Mouse (Mus musculus) thymus, postnatal 10 days (tissue): Measurements from ENCODE around the gene Exoc3l2.

ENCODE experiments used
- DNase-seq, 2 experiments: peaks; one replicate each; pipeline ENCODE4 v3.0.0; 2021; ENCODE audit warnings: low spot score in 2 of 2

The Exoc3l2 gene

GRCm38 (mm10) chr7:19462884-19463381 is at the start of gene Exoc3l2:
Exoc3l2 (plus strand) TSS chr7:19463331.
- no peak for DNase-seq

- no peak for DNase-seq
Observed at GRCm38 (mm10) chr7:19413525-19413924, 49.6 kb upstream of the Exoc3l2 start.

- DNase-seq, result no peak
Observed at GRCm38 (mm10) chr7:19416590-19416989, 46.5 kb upstream of the Exoc3l2 start.

DNA sequence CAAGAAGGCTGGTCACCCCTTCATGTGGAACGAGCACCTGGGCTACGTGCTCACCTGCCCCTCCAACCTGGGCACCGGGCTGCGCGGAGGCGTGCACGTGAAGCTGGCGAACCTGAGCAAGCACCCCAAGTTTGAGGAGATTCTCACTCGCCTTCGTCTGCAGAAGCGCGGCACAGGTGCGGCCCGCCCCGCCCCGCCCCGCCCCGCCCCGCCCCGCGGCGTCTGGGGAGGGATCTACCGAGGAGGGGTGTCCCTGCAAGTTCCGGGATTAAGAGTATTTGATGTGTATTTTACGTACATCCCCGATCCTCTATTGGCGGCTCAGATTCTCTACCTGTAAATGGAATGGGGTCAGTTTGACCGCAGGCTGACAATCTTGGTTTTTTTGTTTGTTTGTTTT is 43.0 kb upstream of the Exoc3l2 start:
- peak in 1 of 2 experiments; percentile 28 for DNase-seq

- peak; percentile 71 to 85 for DNase-seq
Observed at GRCm38 (mm10) chr7:19420821-19421636, 42.1 kb upstream of the Exoc3l2 start.

GRCm38 (mm10) chr7:19423083-19423482 is 40.0 kb upstream of the Exoc3l2 start:
- DNase-seq, result no peak

GRCm38 (mm10) chr7:19424051-19424450 is 39.1 kb upstream of the Exoc3l2 start:
- DNase-seq, result no peak

DNA sequence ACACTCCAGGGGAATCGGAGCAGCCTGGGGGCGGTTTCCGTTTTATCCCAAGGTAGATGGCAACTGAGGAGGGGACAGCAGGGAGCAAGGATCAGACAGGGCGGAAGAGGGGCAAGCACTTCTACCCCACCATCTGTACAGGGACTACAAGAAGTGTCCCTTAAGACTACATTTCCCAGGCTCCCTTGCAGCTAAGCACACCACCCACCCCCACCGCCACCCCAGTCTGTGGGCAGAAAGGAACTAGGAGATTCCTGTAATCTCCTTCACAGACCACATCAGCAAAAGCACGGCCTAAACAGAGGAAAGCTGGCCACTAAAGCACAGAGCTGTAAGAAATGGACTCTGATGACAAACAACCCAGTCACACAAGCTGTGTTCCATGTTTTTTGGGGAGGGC is 36.8 kb upstream of the Exoc3l2 start:
- no peak for DNase-seq

GRCm38 (mm10) chr7:19426888-19427287 is 36.2 kb upstream of the Exoc3l2 start:
- no peak for DNase-seq

- DNase-seq, result no peak
Observed at GRCm38 (mm10) chr7:19427999-19428650, 35.0 kb upstream of the Exoc3l2 start.

GRCm38 (mm10) chr7:19429726-19430125 is 33.4 kb upstream of the Exoc3l2 start:
- DNase-seq, result no peak

GRCm38 (mm10) chr7:19430402-19430801 is 32.7 kb upstream of the Exoc3l2 start:
- no peak for DNase-seq

- no peak for DNase-seq
Observed at GRCm38 (mm10) chr7:19432475-19432874, 30.7 kb upstream of the Exoc3l2 start.

- no peak for DNase-seq
Observed at GRCm38 (mm10) chr7:19436276-19436675, 26.9 kb upstream of the Exoc3l2 start.

DNA sequence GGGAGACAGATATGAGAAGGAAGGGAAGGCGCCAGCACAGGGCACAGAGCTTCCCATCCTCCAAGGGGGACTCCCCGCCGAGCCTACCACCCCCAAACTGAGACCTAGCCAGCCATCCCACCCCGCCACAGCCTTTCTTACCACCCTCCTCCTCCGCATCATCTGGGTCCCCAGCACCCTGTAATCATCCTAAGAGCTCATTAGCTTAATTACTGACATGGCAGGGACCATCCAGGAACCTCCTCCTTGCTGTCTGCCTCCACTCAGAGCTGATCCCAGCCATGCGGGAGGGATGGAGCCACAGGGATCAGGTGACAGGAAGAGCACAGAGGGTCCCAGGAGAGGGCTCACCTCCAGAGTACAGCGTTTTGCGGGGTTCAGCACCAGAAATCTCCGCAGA is 26.1 kb upstream of the Exoc3l2 start:
- no peak for DNase-seq

- no peak for DNase-seq
Observed at GRCm38 (mm10) chr7:19441448-19442091, 21.6 kb upstream of the Exoc3l2 start.

DNA sequence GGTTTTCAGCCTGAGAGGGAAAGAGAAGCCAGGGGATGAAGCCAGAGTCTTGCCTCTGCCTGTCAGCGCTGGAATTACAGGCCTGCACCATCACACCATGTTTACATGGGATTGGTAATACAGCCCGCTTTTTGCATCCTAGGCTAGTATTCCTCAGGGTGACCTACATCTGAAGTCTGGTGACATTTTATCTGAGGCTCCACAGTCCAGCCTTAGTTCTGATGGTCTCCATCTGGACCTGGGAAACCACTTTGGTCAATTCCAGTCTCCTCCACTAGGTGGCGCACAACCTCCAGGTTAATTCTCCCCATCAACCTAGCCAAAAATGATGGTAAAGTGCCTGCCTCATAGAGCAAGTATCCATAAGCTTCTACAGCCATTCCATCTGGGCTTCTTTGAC is 19.8 kb upstream of the Exoc3l2 start:
- DNase-seq, result peak; percentile 28 to 74

DNA sequence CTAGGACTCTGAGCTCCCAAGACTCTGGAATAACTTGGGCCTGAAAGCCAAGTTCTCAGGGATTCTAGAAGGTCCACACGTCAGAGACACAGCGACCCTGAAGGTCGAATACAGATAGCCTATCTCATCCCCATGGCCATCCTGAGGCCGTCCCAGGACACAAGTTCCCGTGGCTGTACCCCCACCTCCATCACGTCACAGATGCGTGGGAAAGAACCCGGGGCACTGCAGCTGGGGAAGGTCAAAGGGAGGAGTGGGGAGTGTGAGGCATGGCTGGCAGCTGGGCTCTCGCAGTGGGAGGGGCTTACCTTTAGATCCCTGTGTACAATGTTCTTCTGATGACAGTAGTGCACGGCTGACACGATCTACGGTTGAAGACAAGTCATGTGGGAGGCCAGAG is 18.3 kb upstream of the Exoc3l2 start:
- no peak for DNase-seq

DNA sequence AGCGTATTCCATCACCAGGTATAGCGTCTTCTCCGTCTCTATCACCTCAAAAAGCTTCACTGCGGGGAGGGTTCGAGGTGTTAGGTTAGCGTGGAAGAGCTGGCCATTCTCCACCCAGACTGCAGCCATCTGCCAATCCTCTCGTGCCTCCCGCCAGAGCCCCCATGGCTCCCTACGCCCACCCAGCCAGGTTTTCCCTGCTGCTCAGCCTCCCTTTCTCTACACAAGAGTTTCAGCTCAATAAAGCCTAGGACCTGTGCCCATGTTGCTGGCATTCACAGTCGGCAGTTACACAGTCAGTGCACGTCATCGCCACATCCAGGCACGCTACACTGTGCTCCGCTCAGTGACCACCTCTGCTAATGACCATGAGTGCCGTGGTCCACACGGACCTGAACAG is 15.4 kb upstream of the Exoc3l2 start:
- DNase-seq, result no peak

- DNase-seq, result no peak
Observed at GRCm38 (mm10) chr7:19449165-19449564, 14.0 kb upstream of the Exoc3l2 start.

- DNase-seq, result no peak
Observed at GRCm38 (mm10) chr7:19455186-19455585, 7.9 kb upstream of the Exoc3l2 start.

DNA sequence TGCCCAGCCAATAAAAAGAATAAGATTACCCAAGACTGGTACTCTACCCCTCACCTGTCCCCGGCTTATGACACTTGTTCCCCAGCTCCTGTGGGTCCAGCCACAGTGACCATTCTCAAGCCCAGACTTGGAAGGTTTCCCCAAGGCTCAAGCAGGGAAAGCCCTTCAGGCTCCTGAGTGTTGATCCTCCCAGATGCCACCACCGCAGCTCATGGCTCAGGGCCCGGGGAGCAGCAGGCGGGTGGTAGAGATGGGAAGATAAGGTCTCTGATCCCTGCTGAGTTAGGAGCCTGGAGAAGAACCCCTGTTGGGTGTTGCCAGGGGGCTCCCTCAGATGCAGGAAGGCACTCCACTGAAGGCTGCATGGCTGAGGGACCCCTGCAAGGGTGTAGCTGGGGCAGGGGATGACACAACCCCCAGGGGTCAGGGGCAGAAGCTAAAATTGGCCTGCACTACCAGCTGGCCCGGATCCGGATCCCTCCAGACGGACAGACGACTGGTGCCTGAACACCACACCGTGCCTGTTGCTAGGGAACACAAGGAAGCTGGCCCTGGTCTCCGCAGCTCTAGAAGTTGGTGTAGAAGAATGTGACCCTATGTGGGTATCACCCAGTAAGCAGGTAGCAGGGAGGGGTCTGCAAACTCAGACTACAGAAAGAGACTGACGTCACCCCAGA is 7.2 kb upstream of the Exoc3l2 start:
- no peak for DNase-seq
